Mouse (Mus musculus) limb, embryonic 11.5 days (tissue): ENCODE data around the gene H2al2a. TPM values are rescaled to one million over a fixed set of nuclear protein-coding genes. Genes with fewer than 3 reads are reported as not detected.

ENCODE experiments used
- ATAC-seq: fragments of 200-750 bp; cut with Nextera tagmentation; 2 replicates; pipeline ENCODE4 v1.8.0; 2017; ENCODE audit warnings: low read depth; ENCODE audit not compliant: insufficient number of reproducible peaks, low FRiP score, low TSS enrichment
- DNase-seq: peaks from one replicate; pipeline ENCODE4 v3.0.0-alpha.2; 2015; ENCODE audit warnings: low spot score
- H3K27ac ChIP-seq: fragments of 300-500 bp; sonication (generic); replicated peaks from 2 replicates; pipeline ENCODE4 v1.5.1; 2014; ENCODE audit warnings: low read depth, mild to moderate bottlenecking, low read length
- H3K27me3 ChIP-seq: fragments of 300-500 bp; sonication (generic); 2 replicates; pipeline ENCODE4 v1.6.1; 2014; ENCODE audit warnings: mild to moderate bottlenecking, low read length, mixed read lengths; ENCODE audit not compliant: control insufficient read depth, insufficient read depth
- H3K36me3 ChIP-seq: fragments of 300-500 bp; sonication (generic); 2 replicates; pipeline ENCODE4 v1.6.1; 2014; ENCODE audit warnings: mild to moderate bottlenecking, low read length, moderate library complexity, mixed read lengths; ENCODE audit not compliant: control insufficient read depth, insufficient read depth
- H3K4me1 ChIP-seq: fragments of 300-500 bp; sonication (generic); 2 replicates; pipeline ENCODE4 v1.6.1; 2014; ENCODE audit warnings: low read length, mixed read lengths; ENCODE audit not compliant: control insufficient read depth, insufficient read depth
- H3K4me2 ChIP-seq: fragments of 300-500 bp; sonication (generic); 2 replicates; pipeline ENCODE4 v1.6.1; 2014; ENCODE audit warnings: low read depth, mild to moderate bottlenecking, moderate library complexity; ENCODE audit not compliant: severe bottlenecking
- H3K4me3 ChIP-seq: fragments of 300-500 bp; sonication (generic); 2 replicates; pipeline ENCODE4 v1.5.1; 2014; ENCODE audit warnings: low read depth, low read length
- H3K9ac ChIP-seq: fragments of 300-500 bp; sonication (generic); 2 replicates; pipeline ENCODE4 v1.6.1; 2014; ENCODE audit warnings: mild to moderate bottlenecking, low read length
- H3K9me3 ChIP-seq: fragments of 300-500 bp; sonication (generic); 2 replicates; pipeline ENCODE4 v1.6.1; 2016; ENCODE audit warnings: low read length; ENCODE audit not compliant: control insufficient read depth
- WGBS: fragments of 180-500 bp; shearing (Covaris S2); extraction: QIAGEN DNeasy Blood & Tissue Kit; methylation state at CpG from one replicate; pipeline ENCODE4 v1.1.7; 2014; 5-methylcytosine and 5-hydroxymethylcytosine counted together
- polyA plus RNA-seq: library from polyadenylated mRNA; unstranded; fragments of >200 nt; fragmentation: Nextera tagmentation; extraction: Ambion mirVana; gene quantifications from 2 replicates; pipeline ENCODE4 v1.2.1, GENCODE M21; 2014

The H2al2a gene
- polyA plus RNA-seq, 1 experiment from 2014 or later = not detected

GRCm38 (mm10) chr2:18031271-18031821, 34.6 kb upstream of the H2al2a start:
- Histone ChIP-seq H3K4me1 (peaks cover 28% of the 10 kb centered on the region), H3K9me3 (no peaks in the 10 kb centered on the region), H3K4me3 (peak overlapping the region; percentile 39), H3K36me3 (no peaks in the 10 kb centered on the region), H3K4me2 (peak overlapping the region; percentile 93), H3K27ac (peak overlapping the region; percentile 63; the same call in 1 of the 2 replicates), H3K9ac (peak overlapping the region; percentile 87), H3K27me3 (no peaks in the 10 kb centered on the region)
- whole genome bisulfite sequencing = 1% methylated on average over 26 of the region's 26 CpGs
- ATAC-seq = no peak
- DNase-seq = peak; percentile 69

GRCm38 (mm10) chr2:18030581-18030980, 33.8 kb upstream of the H2al2a start:
- Histone ChIP-seq H3K27me3 (no peaks in the 10 kb centered on the region), H3K4me1 (peaks cover 30% of the 10 kb centered on the region), H3K9ac (no peak overlapping the region), H3K27ac (no peak overlapping the region), H3K36me3 (no peaks in the 10 kb centered on the region), H3K9me3 (no peaks in the 10 kb centered on the region), H3K4me2 (peak overlapping the region; percentile 93; the same call in 1 of the 2 replicates), H3K4me3 (no peak overlapping the region)
- DNase-seq (peak; percentile 30), ATAC-seq (no peak)
- WGBS = 42% methylated on average over 8 of the region's 8 CpGs

- 74% methylated on average over 7 of the region's 7 CpGs for WGBS
- no peaks in the 10 kb centered on the region for H3K36me3 ChIP-seq
- no peaks in the 10 kb centered on the region for H3K9me3 ChIP-seq
- H3K4me3 ChIP-seq = no peak overlapping the region
- no peak overlapping the region for H3K27ac ChIP-seq
- no peaks in the 10 kb centered on the region for H3K27me3 ChIP-seq
- DNase-seq (peak; percentile 33), ATAC-seq (no peak)
- H3K4me1 ChIP-seq = peaks cover 31% of the 10 kb centered on the region
- no peak overlapping the region for H3K9ac ChIP-seq
- no peak overlapping the region for H3K4me2 ChIP-seq
These were observed 32.9 kb upstream of the H2al2a start for GRCm38 (mm10) chr2:18029656-18030055.

- WGBS = under 1% methylated on average over 61 of the region's 61 CpGs
- Histone ChIP-seq H3K4me1 (peaks cover 26% of the 10 kb centered on the region), H3K4me2 (peak overlapping the region; percentile 90)
These were observed 31.6 kb upstream of the H2al2a start for GRCm38 (mm10) chr2:18028140-18029021.

GRCm38 (mm10) chr2:18027448-18028139, 30.8 kb upstream of the H2al2a start:
- peak overlapping the region; percentile 90 for H3K4me2 ChIP-seq
- ATAC-seq (peak; percentile 91), DNase-seq (peak; percentile 97)
- H3K36me3 ChIP-seq = no peaks in the 10 kb centered on the region
- peaks cover 20% of the 10 kb centered on the region for H3K4me1 ChIP-seq
- no peaks in the 10 kb centered on the region for H3K9me3 ChIP-seq
- peak overlapping the region; percentile 73 for H3K4me3 ChIP-seq
- H3K27me3 ChIP-seq = no peaks in the 10 kb centered on the region
- H3K9ac ChIP-seq = peak overlapping the region; percentile 93
- peak overlapping the region; percentile 99 for H3K27ac ChIP-seq
- under 1% methylated on average over 42 of the region's 44 CpGs for WGBS

More at GRCm38 (mm10) chr2:18028140-18029021, 31.6 kb upstream of the H2al2a start:
- Histone ChIP-seq H3K4me3 (peak overlapping the region; percentile 73), H3K27me3 (no peaks in the 10 kb centered on the region), H3K9me3 (no peaks in the 10 kb centered on the region), H3K9ac (peak overlapping the region; percentile 93), H3K27ac (peak overlapping the region; percentile 99), H3K36me3 (no peaks in the 10 kb centered on the region)
- peak; percentile 85 for DNase-seq
- peak; percentile 58 for ATAC-seq

- H3K27ac ChIP-seq = 0 out of 2 replicates have a peak overlapping the region, but pooled peaks have one; percentile 47
- no peaks in the 10 kb centered on the region for H3K36me3 ChIP-seq
- H3K9me3 ChIP-seq = no peaks in the 10 kb centered on the region
- peak overlapping the region; percentile 73 for H3K4me3 ChIP-seq
- peaks cover 10% of the 10 kb centered on the region for H3K4me1 ChIP-seq
- WGBS = under 1% methylated on average over 44 of the region's 44 CpGs
- H3K4me2 ChIP-seq = peak overlapping the region; percentile 90
- no peaks in the 10 kb centered on the region for H3K27me3 ChIP-seq
- H3K9ac ChIP-seq = peak overlapping the region; percentile 60
- ATAC-seq (peak; percentile 10; the same call in 1 of the 2 replicates), DNase-seq (peak; percentile 77)
These were observed 29.6 kb upstream of the H2al2a start for GRCm38 (mm10) chr2:18026116-18026947.

GRCm38 (mm10) chr2:18025781-18026115, 29.0 kb upstream of the H2al2a start:
- H3K4me3 ChIP-seq = peak overlapping the region; percentile 73
- H3K4me1 ChIP-seq = peaks cover 5% of the 10 kb centered on the region; the same call in 1 of the 2 replicates
- no peaks in the 10 kb centered on the region for H3K9me3 ChIP-seq
- 0 out of 2 replicates have a peak overlapping the region, but pooled peaks have one; percentile 47 for H3K27ac ChIP-seq
- peak overlapping the region; percentile 60 for H3K9ac ChIP-seq
- H3K36me3 ChIP-seq = no peaks in the 10 kb centered on the region
- no peaks in the 10 kb centered on the region for H3K27me3 ChIP-seq
- ATAC-seq = no peak
- WGBS = 3% methylated on average over 14 of the region's 14 CpGs
- H3K4me2 ChIP-seq = peak overlapping the region; percentile 90
- no peak for DNase-seq
